Mouse (Mus musculus) layer of hippocampus, postnatal 14 days (tissue): ENCODE measurements around the gene Crlf1. TPM values are rescaled to one million over a fixed set of nuclear protein-coding genes. Genes with fewer than 3 reads are reported as not detected.

Source experiments
- DNase-seq, 2 experiments: peaks; one replicate each; pipeline ENCODE4 v3.0.0; 2021 to 2022; ENCODE audit warnings: low spot score in 2 of 2, mixed read lengths in 1 of 2
- total RNA-seq, 2 experiments: library from RNA; stranded (reverse); gene quantifications; 2 replicates each; pipeline ENCODE4 v1.2.3; 2021

The Crlf1 gene
- total RNA-seq, 2 experiments from 2014 or later: 21.8 to 24.2 TPM

DNA sequence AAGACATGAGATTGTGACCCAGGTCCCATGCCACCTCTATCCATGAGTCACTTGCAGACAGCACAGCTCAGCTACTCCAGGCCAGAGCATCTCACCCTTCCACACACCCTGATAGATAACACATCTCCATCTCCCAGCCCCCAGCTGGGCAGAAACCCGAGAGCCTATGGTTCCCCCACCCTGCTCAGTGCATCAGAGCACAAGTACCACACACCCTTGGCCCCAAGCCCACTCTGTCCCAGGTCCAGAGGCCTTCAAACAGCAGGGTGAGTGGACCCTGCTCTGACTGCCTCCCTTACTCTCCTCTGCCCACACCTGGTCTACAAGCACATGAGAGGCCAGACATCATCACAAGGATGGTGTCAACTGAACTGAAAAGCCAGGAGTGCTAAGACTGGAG, 25.1 kb upstream of the Crlf1 start:
- DNase-seq: no peak

DNA sequence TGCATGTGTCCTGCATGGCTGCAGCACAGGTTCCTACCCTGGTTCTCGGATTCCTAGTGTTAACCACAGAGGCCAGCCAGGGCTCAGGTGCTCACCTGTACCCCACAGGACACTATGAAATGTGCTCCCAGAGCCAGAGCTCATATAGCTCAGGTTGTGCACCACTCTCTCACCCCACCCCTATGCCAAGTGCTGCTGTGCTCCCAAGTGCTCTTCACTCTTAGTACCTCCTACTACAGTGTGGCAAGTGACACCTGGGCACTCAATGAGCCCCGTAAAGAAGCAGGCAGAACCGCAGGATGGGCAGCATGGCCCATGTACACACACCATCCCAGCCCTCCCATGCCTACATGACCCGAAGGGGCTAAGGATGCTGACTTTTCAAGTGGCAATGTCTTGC, 24.2 kb upstream of the Crlf1 start:
- DNase-seq: no peak

DNA sequence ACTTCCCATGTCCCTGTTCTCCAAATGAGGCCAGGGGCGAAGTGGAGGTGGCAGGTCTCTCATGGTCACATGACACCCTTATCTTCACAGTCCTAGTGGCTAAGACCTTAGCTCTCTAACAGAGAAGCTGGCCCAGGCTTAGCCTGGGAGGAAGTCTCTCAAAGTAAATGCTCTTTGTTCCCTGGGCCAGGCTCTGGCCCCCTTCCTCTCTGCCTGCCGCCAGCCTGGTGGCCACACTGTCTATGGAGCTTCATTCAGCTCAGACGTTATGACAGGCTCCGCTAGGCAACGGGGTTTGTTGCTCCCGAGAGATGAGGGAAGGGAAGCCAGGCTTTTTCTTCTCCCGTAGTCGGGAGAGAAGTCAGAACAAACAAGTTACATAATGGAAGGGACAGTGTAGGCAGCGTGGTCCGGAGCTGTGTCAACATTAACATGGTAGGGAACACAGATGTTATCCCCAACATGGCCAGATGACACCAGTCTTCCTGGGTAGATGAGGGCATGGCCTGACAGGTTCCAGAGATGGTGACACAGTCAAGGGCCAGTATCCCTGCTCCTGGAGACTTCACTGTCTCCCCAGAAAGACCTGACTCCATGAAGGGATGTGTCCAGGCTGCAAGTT, 23.6 kb upstream of the Crlf1 start:
- no peak for DNase-seq

DNA sequence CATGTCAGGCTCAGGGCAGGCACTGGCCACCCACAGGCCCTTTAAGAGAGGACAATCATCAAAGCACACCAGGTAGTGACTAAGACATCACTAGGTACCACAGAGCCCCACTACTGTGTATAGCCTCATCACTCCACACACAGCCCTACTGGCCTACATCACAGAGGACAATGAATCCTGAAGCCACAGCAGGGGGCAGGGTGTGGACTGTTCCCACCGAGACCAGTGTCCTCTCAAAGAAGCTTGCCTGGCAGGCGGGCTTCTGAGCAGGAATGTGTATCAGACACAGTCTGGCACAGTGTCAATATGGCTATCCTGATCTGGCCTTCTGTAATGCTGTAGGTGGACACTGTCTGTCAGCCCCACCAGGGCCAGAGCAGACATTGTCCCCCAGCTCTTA, 23.0 kb upstream of the Crlf1 start:
- DNase-seq: no peak

DNA sequence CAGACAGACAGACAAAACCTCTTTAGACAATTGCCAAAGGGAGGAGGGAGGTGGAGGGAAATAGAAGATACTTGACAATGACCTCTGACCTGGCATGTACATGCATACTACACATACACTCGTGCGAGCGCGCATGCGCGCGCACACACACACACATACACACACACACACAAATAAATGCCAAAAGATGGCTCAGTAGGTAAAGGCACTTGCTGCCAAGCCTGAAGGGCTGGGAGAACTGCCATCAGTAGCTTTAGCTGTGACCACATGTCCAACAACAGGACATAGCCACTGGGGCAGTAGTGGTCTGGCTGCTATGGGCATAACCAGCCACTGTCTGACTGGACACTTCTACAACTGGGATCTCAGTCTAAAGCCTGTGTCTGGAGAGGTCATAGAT, 21.1 kb upstream of the Crlf1 start:
- DNase-seq: no peak

DNA sequence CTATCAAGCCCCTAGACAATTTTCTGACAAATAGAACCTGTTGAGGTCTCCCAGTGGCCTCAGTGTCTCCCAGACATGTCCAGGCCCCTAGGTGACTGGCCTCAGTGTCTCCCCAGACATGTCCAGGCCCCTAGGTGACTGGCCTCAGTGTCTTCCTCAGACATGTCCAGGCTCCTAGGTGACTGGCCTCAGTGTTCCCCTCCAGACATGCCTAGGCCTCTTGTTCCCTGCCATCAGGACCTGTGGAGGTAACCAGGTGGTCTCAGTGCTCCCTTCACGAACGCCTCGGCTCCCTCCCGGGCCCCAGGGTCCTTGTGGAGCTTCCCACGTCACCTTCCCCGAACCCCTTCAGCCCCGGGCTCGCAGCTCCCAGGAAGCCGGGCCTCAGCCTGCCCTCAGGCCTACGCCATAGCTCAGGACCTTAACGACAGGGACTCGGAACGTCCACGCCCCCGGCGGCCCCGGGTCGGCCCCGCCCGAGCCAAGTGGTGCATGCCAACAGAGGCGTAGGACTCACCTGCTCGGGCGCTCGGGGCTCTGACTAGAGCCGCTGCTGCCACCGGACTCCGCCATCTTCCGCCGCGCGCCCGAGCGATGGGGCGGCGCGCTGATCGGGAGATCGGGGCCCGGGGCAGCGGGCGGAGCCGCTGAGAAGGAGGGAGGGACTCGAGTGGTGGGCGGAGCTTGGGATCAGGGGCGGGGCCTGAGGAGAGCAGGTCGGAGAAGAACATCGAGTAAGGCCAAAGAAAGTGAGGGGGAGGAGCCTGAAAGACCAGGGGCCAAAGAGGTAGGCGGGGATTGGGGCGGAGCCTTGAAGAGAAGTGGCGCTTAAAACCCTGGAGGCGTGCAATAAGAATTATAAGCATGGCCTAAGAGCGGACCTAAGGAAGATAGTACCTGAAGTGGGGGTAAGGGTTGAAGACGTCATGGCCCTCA, 16.4 kb upstream of the Crlf1 start, which contains the start of gene Klhl26:
Gene Klhl26 (minus strand): TSS at position 636 of the 936 bp plus-strand sequence.
- peak; percentile 86 to 93 for DNase-seq

DNA sequence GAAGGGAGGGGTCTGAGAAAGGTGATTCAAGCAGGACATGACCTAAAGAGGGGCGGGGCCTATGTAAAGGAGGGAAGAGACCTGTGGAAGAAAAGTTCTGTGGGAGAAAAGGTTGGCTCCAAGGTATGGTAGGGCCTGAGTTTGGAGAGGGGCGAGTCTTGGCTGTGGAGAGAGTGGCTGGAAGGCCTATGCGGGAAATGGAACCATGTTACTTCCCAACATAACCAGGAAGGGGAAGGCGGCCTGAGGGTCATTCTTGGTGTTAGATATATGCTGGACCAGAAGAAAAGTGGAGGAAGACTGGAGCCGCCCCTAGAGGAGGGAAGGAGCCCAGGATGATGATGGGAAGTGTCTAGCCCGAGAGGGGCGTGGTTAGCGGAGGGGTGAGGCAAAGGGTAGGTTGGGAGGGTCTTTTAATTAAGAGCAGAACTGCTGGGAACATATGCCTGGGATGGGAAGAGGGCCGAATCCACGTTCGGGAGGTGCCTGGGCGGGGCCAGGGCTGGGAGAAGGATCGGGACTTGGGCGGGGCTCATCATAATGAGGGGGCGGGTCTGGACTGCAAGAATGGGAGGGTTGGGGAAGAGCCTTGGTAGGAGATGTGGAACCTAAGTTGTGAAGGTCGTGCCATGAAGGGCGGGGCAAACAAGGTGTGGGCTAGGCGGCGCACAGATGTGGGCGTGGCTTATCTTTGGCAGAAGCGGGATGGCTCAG, 15.5 kb upstream of the Crlf1 start:
- no peak for DNase-seq

DNA sequence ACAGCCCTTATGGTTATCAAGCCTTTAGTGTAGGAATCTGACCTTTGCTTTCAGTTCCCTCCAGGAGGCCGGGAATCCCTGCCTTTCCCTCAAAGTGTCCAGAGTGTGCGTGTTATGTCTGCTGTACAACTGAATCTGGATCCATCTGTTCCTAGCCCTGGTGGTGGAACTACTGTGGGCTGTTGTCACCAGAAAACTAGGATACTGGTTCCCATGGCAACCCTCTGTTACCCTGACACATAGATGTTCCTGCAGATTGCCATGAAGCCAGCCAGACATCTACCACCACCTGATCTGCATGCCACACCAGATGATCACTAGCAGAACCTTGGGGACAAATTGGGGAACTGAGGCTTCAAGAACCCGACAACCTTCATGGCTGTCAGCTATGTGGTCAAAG, 11.1 kb upstream of the Crlf1 start:
- DNase-seq: peak in 1 of 2 experiments; percentile 85

DNA sequence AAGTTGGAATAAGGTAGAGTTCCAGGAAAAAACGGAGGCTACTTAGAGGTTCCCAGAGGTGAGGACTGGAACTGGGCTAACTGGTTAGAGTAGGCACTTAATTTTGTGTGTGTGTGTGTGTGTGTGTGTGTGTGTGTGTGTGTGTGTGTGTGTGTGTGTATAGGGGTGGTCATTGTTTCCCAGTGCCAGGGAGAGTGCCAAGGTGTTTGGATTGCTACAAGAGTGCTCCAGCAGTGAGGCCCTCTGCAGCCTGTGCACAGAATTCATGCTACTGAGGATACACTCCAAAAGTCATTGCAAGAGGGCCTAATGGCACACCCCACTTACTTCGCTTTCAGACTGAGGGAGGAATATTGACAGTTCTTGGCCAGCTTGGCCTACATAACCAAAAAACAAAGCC, 10.0 kb upstream of the Crlf1 start:
- no peak for DNase-seq

DNA sequence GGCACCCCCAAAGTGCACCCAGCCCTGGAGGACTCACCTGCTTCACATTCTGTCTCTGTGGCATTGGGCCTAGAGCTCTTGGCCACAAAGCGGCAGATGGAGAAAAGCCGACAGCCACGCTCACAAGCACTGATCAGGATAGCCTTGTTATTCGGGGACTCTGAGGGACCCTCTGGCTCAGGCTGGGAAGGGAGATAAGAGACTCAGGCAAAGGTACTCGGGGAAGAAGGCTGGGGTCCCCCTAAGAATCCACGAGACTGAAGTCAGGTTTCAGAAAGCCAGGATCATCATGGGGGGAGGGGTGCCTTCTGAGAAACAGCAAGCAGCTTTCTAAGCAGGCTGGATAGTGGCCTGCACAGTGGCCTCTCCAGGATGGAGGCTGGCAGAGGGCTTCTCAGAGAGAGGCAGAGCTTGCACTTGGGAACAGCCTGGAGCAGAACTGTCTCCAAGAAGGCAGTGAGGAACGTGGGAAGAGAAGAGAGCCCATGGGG, 6.7 kb upstream of the Crlf1 start:
- DNase-seq: no peak

DNA sequence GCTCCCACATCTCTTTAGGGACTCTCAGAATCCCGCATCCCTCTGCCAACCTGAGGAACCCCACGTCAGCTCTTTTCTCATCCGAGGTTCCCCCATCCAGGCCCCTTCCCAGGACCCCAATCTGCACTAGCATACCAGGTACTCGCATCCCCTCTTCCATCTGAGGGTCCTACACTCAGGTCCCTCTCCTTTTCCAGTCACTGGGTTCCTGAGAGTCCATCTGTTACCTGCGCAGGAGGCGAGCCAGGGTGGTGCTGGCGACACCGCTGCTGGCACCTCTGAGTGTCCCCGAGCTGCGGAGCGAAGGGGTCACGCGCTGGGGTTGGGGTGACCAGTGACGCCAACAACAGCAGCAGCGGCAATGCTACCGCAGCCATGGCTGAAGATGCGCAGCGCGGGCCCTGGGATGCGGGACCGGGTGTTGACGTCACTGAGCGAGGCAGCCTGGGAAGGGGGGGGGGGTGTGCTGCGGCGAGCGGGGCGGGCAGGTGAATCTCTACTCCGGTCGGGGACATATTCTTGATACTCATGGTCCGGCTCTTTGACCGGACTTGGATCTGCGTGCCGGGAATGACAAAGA, 5.9 kb upstream of the Crlf1 start, which contains the start of gene Tmem59l:
Gene Tmem59l (minus strand): TSS at position 418 of the 580 bp plus-strand sequence.
- no peak for DNase-seq

DNA sequence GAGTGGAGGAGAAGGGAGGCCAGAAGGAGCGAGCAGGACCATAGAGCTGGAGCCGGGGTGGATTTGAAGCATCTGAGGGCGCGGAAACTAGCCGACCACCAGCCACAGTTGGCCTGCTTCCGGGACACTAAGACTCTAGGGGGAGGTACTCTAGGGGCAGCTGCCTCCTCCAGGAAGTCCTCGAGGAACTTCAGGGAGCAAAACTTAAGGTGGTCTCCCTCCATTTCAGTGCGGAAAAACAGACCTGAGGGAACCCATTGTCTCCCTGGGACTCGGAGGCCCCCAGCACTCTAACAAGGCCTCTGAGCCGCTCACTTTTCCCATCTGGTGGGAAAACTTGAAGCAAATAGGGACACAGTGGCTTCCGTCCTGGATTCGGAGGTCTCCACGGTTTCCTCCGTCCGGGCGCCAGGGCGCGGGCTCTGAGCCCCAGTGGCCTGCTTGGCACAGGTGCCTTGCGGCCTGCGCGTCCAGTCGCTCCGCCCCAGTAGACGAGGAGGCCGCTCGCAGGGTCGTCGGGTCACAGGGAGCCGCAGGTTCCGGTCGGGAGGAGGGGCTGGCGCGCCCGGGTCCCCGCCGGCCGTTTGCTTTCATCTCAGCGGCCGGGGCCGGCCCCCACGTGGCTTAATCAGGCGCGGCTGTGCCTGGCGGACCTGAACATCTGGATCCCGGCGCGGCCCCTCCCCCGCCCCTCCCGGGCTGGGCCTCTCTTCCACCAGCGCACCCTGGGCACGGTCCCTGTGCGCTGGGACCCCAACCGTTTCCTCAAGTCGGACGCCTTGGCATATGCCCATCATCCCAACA, 4.8 kb upstream of the Crlf1 start:
- no peak for DNase-seq

DNA sequence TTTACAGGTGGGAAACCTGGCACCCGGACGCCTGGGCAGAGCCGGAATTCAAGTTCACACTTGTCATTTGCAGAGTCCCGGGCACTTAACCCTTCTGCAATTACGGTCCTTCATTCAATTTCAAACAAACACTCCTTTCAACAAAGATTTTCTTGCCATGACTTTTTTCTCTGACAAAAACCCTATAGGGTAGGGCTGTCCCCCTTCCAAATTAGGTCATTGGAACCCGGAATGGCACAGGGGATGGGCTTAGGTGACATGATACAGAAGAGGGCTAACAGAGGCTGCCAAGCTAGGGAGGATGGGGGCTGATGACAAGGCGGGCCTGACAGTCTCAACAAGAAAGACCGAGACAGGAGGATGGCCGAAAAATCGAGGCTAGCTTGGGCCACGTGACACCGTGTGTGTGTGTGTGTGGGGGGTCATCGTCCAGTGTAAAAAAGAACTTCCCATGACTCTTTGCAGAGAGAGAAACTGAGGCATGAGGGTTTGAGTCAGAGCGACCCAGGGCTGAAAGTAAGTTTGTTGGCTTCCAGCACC, 4.0 kb upstream of the Crlf1 start:
- DNase-seq: no peak

DNA sequence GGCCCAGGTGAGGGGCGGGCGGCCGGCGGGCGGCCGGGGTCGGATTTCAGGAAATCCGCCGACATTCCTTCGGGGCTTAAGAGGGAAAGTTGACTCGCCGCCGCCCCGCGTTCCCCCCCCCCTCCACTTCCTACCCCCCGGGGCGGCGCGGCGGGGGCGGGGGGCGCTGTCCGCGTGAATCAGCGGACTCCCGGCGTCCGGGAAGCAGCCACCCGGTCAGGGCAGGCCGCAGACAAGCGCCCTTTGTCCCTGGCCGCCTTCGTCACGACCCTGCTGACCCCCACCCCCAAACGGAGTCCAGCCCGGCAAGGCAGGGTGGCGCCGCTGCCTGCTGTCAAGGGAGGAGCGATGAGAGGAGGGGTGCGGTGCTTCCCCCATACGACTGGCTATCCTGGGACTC, 3.4 kb upstream of the Crlf1 start:
- DNase-seq: no peak

DNA sequence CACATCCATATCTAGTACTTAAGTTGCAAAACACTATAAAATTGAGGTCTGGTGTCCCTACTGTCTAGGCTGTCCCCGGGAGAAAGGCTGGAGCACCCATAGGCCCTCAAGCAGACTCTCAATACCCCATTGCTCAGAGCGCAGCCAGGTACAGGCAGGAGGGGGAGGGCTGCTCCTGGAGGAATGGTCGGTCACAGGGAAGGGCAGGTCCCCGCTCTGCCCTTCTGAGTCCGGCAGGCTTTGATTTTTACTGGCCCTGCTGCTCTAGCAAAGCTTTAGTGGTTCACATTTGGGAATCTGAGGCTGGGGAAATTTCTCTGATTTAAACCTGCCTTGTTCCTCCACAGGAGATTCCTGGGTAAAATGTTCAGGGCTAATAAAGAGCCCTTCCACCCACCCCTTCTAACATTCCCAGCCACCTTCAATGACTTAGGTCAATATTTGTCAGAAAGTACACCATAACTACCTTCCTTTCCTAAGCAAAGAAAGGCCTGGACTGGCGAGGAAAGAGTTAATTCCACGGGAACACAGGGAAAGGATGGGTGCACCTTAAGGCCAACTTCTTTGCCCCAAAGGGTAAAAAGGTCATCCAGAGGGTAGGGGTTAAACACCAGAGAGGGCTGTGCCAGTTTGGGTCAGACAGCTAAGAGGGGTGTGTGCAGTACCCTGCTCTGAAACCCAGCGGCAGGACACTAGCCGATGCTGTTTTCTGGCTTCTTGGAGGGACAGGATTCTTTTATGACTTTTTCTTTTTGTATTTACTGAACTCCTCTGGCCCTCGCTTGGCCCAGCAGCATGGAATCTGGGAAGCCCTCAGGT, 2.7 kb upstream of the Crlf1 start:
- DNase-seq: no peak

DNA sequence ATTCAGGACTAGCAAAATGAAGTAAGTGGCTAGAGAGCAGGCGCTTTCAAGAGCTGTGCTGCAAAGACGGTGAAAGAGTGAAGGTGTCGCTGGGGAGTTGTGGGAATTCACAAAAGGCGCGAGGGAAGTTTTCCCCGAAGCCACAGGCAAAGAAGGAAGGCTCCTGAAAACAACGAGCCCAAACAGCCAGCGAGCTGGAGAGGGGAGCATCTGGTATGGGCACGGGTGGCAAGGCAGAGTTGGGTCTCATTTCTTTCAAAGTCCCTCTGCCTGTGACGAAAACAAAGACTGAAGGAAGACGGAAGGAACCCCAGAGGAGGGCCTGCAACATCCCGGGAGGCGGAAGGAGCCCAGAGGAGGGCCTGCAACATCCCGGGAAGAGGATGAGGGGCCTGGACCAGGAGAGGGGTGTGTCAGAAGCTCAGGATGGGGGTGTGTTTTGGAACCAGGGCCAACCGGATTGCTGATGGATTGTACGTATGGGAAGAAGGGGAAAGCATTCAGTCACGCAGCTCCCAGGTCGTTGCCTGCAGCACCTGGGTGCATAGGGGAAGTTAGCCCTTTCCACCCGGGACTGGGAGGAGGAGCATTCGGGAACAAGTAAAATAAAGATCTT, 2.0 kb upstream of the Crlf1 start:
- no peak for DNase-seq

DNA sequence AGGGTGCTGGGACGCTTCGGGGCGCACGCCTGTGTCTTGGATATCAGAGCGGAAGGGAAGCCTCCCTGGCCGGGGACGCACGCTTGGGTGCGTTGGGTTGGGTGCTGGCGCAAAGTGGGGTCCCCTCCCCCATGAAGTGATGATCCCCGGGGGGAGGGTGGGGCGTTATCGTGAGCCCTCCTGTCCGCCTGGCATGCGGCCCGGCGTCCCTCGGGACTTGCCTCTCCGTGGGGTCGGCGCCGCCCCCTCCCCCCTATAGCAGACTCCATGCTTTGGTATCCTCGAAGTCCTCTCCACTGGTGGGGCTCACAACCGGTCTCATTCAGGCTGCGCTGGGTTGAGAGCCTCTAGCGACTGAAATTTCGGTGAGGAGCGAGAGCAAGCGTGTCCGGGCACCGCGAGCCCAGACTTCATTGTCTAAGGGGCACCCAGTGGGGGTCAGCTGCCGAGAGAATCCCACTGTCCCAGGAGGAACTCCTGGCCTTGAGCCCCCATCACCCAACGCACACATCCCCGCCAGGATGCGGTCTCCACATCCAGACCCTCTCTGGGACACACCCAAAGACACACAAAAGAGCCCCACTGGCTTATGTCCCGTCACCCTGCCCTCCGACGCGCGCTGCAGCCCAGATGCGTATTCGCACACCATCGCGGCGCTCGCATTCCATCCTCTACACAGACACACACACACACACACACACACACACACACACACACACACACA, 896 bp downstream of the Crlf1 start:
- DNase-seq: no peak

DNA sequence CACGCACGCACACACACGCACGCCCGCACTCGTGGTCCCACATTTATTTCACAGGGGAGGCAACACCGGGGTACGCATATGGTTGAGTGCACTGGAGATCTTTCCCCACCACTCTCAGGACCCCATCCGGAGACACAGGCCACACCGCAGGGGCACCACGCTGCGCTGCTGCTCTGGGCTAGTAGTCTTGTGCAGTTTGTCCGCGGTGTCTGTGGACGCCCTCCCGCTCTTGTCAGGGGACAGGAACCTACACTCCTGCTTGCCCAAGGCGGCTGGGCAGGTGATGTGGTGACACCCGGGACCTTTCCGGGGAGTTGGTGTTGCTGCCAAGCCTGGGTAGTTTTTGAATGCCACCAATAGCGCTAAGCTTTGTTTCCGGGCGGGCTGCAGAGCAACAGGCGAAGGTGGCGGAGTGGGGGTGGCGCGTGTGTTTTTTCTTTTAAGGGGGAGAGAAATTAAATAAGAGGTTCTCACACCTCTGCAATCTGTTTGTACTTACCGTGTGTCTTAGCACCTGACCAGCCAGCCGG, 1.5 kb downstream of the Crlf1 start:
- DNase-seq: no peak
